29 mouse cellular contexts compared by ENCODE assay signal in genomic region chr11:83788331-83788730, GRCm38 (mm10). TPM values are rescaled to one million over a fixed set of nuclear protein-coding genes. Genes with fewer than 3 reads are reported as not detected.
DNase-seq lines count a peak whose midpoint lies in the region; ATAC-seq lines count a peak whose summit lies in the region.
"Had no signal": no experiment of that assay in that cellular context is flagged by ENCODE, and none has a peak within 500 bp of the region (broad histone marks: within the 10 kb centered on the region; RNA-seq: fewer than 3 reads in every experiment).

No protein-coding gene starts in this region.

- no peak overlapping the region for H3K4me3 ChIP-seq in forebrain, embryonic 10.5 days
- no peak overlapping the region for H3K4me3 ChIP-seq in forebrain, embryonic 16.5 days (replicated peaks; ENCODE audit: low read length)
- H3K4me3 ChIP-seq in limb, embryonic 10.5 days = no peak overlapping the region
- H3K4me3 ChIP-seq: erythroblast, embryonic 14.5 days; forebrain, embryonic 13.5 days; heart, embryonic 10.5 days; heart, embryonic 15.5 days; intestine, embryonic 15.5 days; limb, embryonic 12.5 days; liver, embryonic 15.5 days had no signal

- ATAC-seq in forebrain, embryonic 16.5 days = no peak
- ATAC-seq: forebrain, embryonic 13.5 days; hindbrain, embryonic 16.5 days; intestine, embryonic 15.5 days; midbrain, embryonic 16.5 days had no signal

- H3K27ac ChIP-seq in forebrain, embryonic 10.5 days = no peak overlapping the region
- H3K27ac ChIP-seq in forebrain, embryonic 16.5 days (ENCODE audit: low read length) = no peak overlapping the region
- H3K27ac ChIP-seq in limb, embryonic 10.5 days = no peak overlapping the region
- H3K27ac ChIP-seq: forebrain, embryonic 13.5 days; heart, embryonic 10.5 days; heart, embryonic 15.5 days; intestine, embryonic 15.5 days; limb, embryonic 12.5 days; liver, embryonic 15.5 days had no signal

- no peaks in the 10 kb centered on the region for H3K9me3 ChIP-seq in forebrain, embryonic 10.5 days
- no peaks in the 10 kb centered on the region for H3K9me3 ChIP-seq in forebrain, embryonic 16.5 days (ENCODE audit: control insufficient read depth, low read length)
- H3K9me3 ChIP-seq in limb, embryonic 10.5 days (replicated peaks) = no peaks in the 10 kb centered on the region
- H3K9me3 ChIP-seq: forebrain, embryonic 13.5 days; heart, embryonic 10.5 days; heart, embryonic 15.5 days; intestine, embryonic 15.5 days; limb, embryonic 12.5 days; liver, embryonic 15.5 days had no signal

- 0 out of 2 replicates have a peak, but pooled peaks cover 2% of the 10 kb centered on the region for H3K4me1 ChIP-seq in forebrain, embryonic 10.5 days
- no peaks in the 10 kb centered on the region for H3K4me1 ChIP-seq in forebrain, embryonic 16.5 days (replicated peaks; ENCODE audit: control insufficient read depth, insufficient read depth, low read length)
- H3K4me1 ChIP-seq in limb, embryonic 10.5 days = no peaks in the 10 kb centered on the region
- H3K4me1 ChIP-seq: forebrain, embryonic 13.5 days; heart, embryonic 10.5 days; intestine, embryonic 15.5 days; liver, embryonic 15.5 days had no signal

- no peak overlapping the region for H3K4me2 ChIP-seq in forebrain, embryonic 16.5 days (ENCODE audit: low read length)
- H3K4me2 ChIP-seq: forebrain, embryonic 13.5 days; limb, embryonic 12.5 days; liver, embryonic 15.5 days had no signal

- WGBS in forebrain, embryonic 10.5 days = 80% methylated on average over 8 of the region's 8 CpGs
- 82% methylated on average over 8 of the region's 8 CpGs for WGBS in forebrain, embryonic 16.5 days
- 82% methylated on average over 8 of the region's 8 CpGs for WGBS in limb, embryonic 10.5 days

- peak; percentile 5 for DNase-seq in induced T-regulatory cell, adult 2 months (ENCODE audit: low read depth)
- DNase-seq in kidney, adult 9 months = peak; percentile 73
- DNase-seq in kidney, postnatal 10 days = peak; percentile 32
- DNase-seq in forebrain, embryonic 10.5 days (ENCODE audit: extremely low spot score, low spot score) = no peak
- no peak for DNase-seq in limb, embryonic 10.5 days (ENCODE audit: low spot score)
- DNase-seq: adrenal gland, postnatal 14 days; cerebellum, adult 11 months; gastrocnemius, postnatal 25 days; heart, adult 11 months; layer of hippocampus, postnatal 36 days; lung, embryonic 14.5 days; lung, postnatal 14 days; right cerebral cortex, postnatal 25 days; spleen, adult 18-20 months; thymus, postnatal 25 days had no signal

- no peaks in the 10 kb centered on the region for H3K27me3 ChIP-seq in forebrain, embryonic 10.5 days (ENCODE audit: poor library complexity, severe bottlenecking)
- H3K27me3 ChIP-seq in forebrain, embryonic 16.5 days (replicated peaks; ENCODE audit: control insufficient read depth, insufficient read depth, low read length) = 0 out of 2 replicates have a peak, but pooled peaks cover 2% of the 10 kb centered on the region
- no peaks in the 10 kb centered on the region for H3K27me3 ChIP-seq in limb, embryonic 10.5 days (ENCODE audit: low read depth, poor library complexity, severe bottlenecking)
- H3K27me3 ChIP-seq: intestine, embryonic 15.5 days; limb, embryonic 12.5 days; liver, embryonic 15.5 days; Patski had no signal

- peaks cover 9% of the 10 kb centered on the region for H3K36me3 ChIP-seq in forebrain, embryonic 10.5 days (replicated peaks)
- peaks cover 2% of the 10 kb centered on the region; the same call in 1 of the 2 replicates for H3K36me3 ChIP-seq in forebrain, embryonic 16.5 days (ENCODE audit: control insufficient read depth, insufficient read depth)
- peaks cover 9% of the 10 kb centered on the region for H3K36me3 ChIP-seq in limb, embryonic 10.5 days
- H3K36me3 ChIP-seq: heart, embryonic 10.5 days; intestine, embryonic 15.5 days; liver, embryonic 15.5 days had no signal

- no peak overlapping the region for H3K9ac ChIP-seq in forebrain, embryonic 16.5 days (replicated peaks; ENCODE audit: low read depth, low read length)
- H3K9ac ChIP-seq: forebrain, embryonic 13.5 days; heart, embryonic 15.5 days; intestine, embryonic 15.5 days; limb, embryonic 12.5 days; liver, embryonic 15.5 days; lung, embryonic 14.5 days had no signal

RNA-seq across cellular contexts. Expression of gene Heatr6, which starts 34.8 kb away (rescaled TPM):
- 27.9 and 28.4 TPM in 2 replicates for polyA plus RNA-seq in forebrain, embryonic 10.5 days (2016; fragmentation: Nextera tagmentation; extraction: Ambion mirVana)
- 34.5 and 41.0 TPM in 2 replicates for polyA plus RNA-seq in forebrain, embryonic 16.5 days (2015; fragmentation: Nextera tagmentation; extraction: Ambion mirVana)
- 22.8 and 30.4 TPM in 2 replicates for polyA plus RNA-seq in limb, embryonic 10.5 days (2016; fragmentation: Nextera tagmentation; extraction: Ambion mirVana)

RNA-seq across cellular contexts. Expression of gene Wfdc21, which starts 41.6 kb away (rescaled TPM):
- not detected in 2 replicates for polyA plus RNA-seq in forebrain, embryonic 10.5 days (2016; fragmentation: Nextera tagmentation; extraction: Ambion mirVana)
- polyA plus RNA-seq in forebrain, embryonic 16.5 days (2015; fragmentation: Nextera tagmentation; extraction: Ambion mirVana) = not detected in 2 replicates
- polyA plus RNA-seq in limb, embryonic 10.5 days (2016; fragmentation: Nextera tagmentation; extraction: Ambion mirVana) = not detected in 2 replicates
- polyA plus RNA-seq: C2C12; erythroblast, embryonic 14.5 days; forebrain, embryonic 13.5 days; heart, embryonic 10.5 days; hindbrain, embryonic 11.5 days; hindbrain, embryonic 16.5 days; intestine, embryonic 15.5 days; limb, embryonic 12.5 days; midbrain, embryonic 16.5 days; neural tube, embryonic 11.5 days; Patski had no signal

Comparison
In these comparisons a context has a peak if more than half of its experiments do, and no peak if none do; other contexts are left out.
1. DNase-seq: peak in induced T-regulatory cell, adult 2 months (single experiment), kidney, adult 9 months (single experiment) and kidney, postnatal 10 days (single experiment); none in forebrain, embryonic 10.5 days (single experiment) and limb, embryonic 10.5 days (single experiment).